Mouse (Mus musculus) spleen, adult 2 months (tissue): ENCODE measurements around the gene Slc35f2.

ENCODE experiments used
- CTCF ChIP-seq: fragments of 200-500 bp; IDR thresholded peaks from 2 replicates; pipeline ENCODE4 v1.5.1; 2011; ENCODE audit warnings: mild to moderate bottlenecking, inconsistent platforms; ENCODE audit not compliant: insufficient read depth, insufficient read length, insufficient replicate concordance; ENCODE audit errors: extremely low read depth
- POLR2A ChIP-seq: fragments of 200-500 bp; IDR thresholded peaks from 2 replicates; pipeline ENCODE4 v1.6.1; 2011; ENCODE audit warnings: low read depth, low read length, inconsistent platforms

DNA sequence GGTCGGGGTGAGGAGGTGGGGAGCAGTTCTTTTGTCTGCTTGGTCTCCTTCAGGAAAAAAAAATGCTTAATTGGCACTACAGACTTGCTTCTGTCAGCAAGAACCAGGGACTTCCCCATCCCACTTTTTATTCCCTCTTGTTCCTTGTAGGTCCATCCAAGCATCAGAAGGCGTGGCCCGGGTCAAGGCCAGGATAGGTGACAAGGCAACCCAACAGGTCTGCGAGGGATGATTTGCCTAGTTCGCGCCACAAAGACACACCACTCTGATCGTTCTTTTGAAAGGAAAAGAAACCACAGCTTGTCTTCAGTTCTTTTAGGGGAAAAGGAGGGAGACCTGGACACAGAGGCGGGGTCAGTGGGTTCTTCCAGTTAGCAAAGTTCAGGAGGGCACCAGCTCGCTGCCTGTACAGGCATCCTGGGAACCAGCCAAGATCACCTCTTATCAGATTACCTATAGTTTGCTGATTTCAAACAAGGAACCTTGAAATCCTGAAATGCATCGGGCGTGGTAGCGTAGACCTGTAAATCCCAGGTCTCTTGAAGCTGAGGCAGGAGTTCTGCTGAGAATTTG is 481 bp upstream of the Slc35f2 start:
- TF ChIP-seq POLR2A (no peak), CTCF (no peak)
